Mouse (Mus musculus) urinary bladder, adult 2 months (tissue): ENCODE measurements around the gene Thbs3. TPM values are rescaled to one million over a fixed set of nuclear protein-coding genes. Genes with fewer than 3 reads are reported as not detected.
"Not testable (repeated sequence)": the region's sequence is repeated elsewhere in the genome, so short reads cannot be mapped to it uniquely, and the experiment has no call there.

Experiments
- DNase-seq: peaks from one replicate; pipeline ENCODE4 v3.0.0; 2022; ENCODE audit warnings: low spot score
- polyA plus RNA-seq: library from polyadenylated mRNA; depleted of rRNA; stranded (reverse); fragments of >200 nt; gene quantifications from 2 replicates; pipeline ENCODE4 v1.2.3, GENCODE M21; 2012

The Thbs3 gene
- polyA plus RNA-seq, 1 experiment, result 69.8 TPM

GRCm38 (mm10) chr3:89195979-89196877, 18.8 kb upstream of the Thbs3 start:
- peak; percentile 61 for DNase-seq

- no peak for DNase-seq
Measured at GRCm38 (mm10) chr3:89199839-89200238, 15.1 kb upstream of the Thbs3 start.

GRCm38 (mm10) chr3:89202253-89203141, 12.5 kb upstream of the Thbs3 start, which contains the start of gene Gba:
TSS of gene Gba (plus strand) at chr3:89202928.
- no peak for DNase-seq

GRCm38 (mm10) chr3:89203142-89203514, 11.9 kb upstream of the Thbs3 start:
- DNase-seq, result no peak

- DNase-seq, result no peak
Measured at GRCm38 (mm10) chr3:89206079-89206478, 8.9 kb upstream of the Thbs3 start.

- no peak for DNase-seq
Measured at GRCm38 (mm10) chr3:89206695-89207094, 8.3 kb upstream of the Thbs3 start.

GRCm38 (mm10) chr3:89208075-89208657, 6.8 kb upstream of the Thbs3 start:
- no peak for DNase-seq

GRCm38 (mm10) chr3:89208736-89209135, 6.2 kb upstream of the Thbs3 start:
- no peak for DNase-seq

- DNase-seq, result no peak
Measured at GRCm38 (mm10) chr3:89209731-89210130, 5.2 kb upstream of the Thbs3 start.

- no peak for DNase-seq
Measured at GRCm38 (mm10) chr3:89210162-89210561, 4.8 kb upstream of the Thbs3 start.

GRCm38 (mm10) chr3:89210731-89211130, 4.2 kb upstream of the Thbs3 start:
- no peak for DNase-seq

- DNase-seq, result peak; percentile 83
Measured at GRCm38 (mm10) chr3:89213803-89214530, 1.0 kb upstream of the Thbs3 start.

- DNase-seq, result peak; percentile 62
Measured at GRCm38 (mm10) chr3:89215853-89216252, 873 bp downstream of the Thbs3 start.

- DNase-seq, result not testable (repeated sequence)
Measured at GRCm38 (mm10) chr3:89216407-89216806, 1.4 kb downstream of the Thbs3 start.

GRCm38 (mm10) chr3:89218271-89218670, 3.3 kb downstream of the Thbs3 start:
- DNase-seq, result no peak

GRCm38 (mm10) chr3:89219546-89219945, 4.6 kb downstream of the Thbs3 start:
- no peak for DNase-seq

GRCm38 (mm10) chr3:89221167-89221566, 6.2 kb downstream of the Thbs3 start:
- DNase-seq, result no peak

- DNase-seq, result no peak
Measured at GRCm38 (mm10) chr3:89224796-89225195, 9.8 kb downstream of the Thbs3 start.

GRCm38 (mm10) chr3:89225321-89225815, 10.4 kb downstream of the Thbs3 start:
- no peak for DNase-seq

GRCm38 (mm10) chr3:89225918-89226317, 10.9 kb downstream of the Thbs3 start:
- no peak for DNase-seq

GRCm38 (mm10) chr3:89226361-89226760, 11.4 kb downstream of the Thbs3 start:
- no peak for DNase-seq
